Mouse (Mus musculus): ENCODE measurements at regions not wholly inside any gene's neighbourhood (a gene's known extent, or its start where the extent isn't known, plus 50 kb on each side); places are given as distances from the start of the nearest gene placed in this dataset.

DNA sequence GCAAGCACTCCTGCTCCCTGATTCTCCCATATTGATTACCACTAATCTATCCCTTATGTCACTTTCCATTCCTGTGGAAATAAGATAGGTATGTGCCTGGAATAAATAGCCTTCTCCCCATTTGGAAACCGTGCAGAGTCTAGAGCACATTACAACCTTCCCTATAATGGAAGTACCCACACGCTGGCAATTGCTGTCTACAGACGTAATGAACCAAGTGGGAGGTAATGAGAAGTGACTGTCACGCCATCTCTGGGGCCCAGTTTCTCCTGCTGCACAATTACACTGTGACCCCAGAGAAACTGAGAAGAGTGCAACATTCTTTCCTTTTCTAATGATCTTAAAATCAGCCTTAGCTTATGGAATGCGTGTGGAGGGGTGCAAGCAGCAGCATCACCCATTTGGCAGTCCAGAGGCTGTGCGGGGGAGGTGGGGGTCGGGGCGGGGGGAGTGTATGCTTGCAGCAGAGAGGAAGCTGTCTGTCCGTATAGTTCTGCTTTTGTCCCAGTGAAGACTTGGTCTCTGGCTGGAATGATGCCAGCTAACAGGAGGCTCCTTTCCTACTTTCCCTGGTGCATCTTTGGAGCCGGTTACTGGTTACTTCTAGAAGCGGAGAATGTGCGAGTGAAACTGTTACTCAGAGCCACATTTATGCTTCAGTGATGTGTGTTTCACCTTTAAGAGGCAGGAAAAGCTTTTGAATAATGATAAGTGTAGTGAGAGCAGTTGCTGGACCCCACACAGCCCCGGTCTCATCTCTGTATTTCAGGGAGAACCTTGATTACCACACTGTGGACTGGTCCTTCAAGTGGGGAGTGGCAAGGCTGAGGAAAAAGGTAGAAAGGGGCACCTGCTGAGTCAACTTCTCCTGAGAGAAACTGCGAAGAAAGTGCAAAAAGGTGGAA lies 209.3 kb upstream of the Tet2 start:
- TF ChIP-seq CTCF (IDR thresholded peaks at IDR 0.05), result no peak
- H3K4me3 ChIP-seq, result no peak overlapping the region
- intact Hi-C loops (cut with DNase I), result loop anchor here (2.0 to 10.0 kb wide), 3 partner anchors 209 to 871 kb away; partner anchors contain the start of genes Ppa2 and Tet2
- no peak for DNase-seq (ENCODE audit: extremely low spot score in 1 of 2, low spot score in 2 of 2)
- no peak overlapping the region for H3K27ac ChIP-seq

GRCm38 (mm10) chr3:133754911-133755259 lies 209.9 kb upstream of the Tet2 start:
- intact Hi-C loops (cut with DNase I), result loop anchor here (2.0 to 10.0 kb wide), 5 partner anchors 63 to 870 kb away; partner anchors contain the start of genes Ppa2 and Tet2
- Histone ChIP-seq H3K4me3 (no peak overlapping the region), H3K27ac (no peak overlapping the region)
- peak; percentile 82 to 87 for DNase-seq (ENCODE audit: extremely low spot score in 1 of 2, low spot score in 2 of 2)
- TF ChIP-seq CTCF (IDR thresholded peaks at IDR 0.05), result no peak; the same call in 1 of the 2 replicates

GRCm38 (mm10) chr3:133757756-133758420 lies 212.9 kb upstream of the Tet2 start:
- TF ChIP-seq CTCF (IDR thresholded peaks at IDR 0.05), result no peak
- peak; percentile 30 for DNase-seq (ENCODE audit: extremely low spot score in 1 of 2, low spot score in 2 of 2)
- intact Hi-C loops (cut with DNase I), result loop anchor here (5.0 to 10.0 kb wide), 4 partner anchors 66 to 867 kb away; partner anchors contain the start of gene Ppa2
- Histone ChIP-seq H3K4me3 (no peak overlapping the region), H3K27ac (no peak overlapping the region)

- no peak for TF ChIP-seq CTCF (IDR thresholded peaks at IDR 0.05)
- no peak overlapping the region for H3K27ac ChIP-seq
- H3K4me3 ChIP-seq, result no peak overlapping the region
- peak in 1 of 2 experiments; percentile 14 for DNase-seq (ENCODE audit: extremely low spot score in 1 of 2, low spot score in 2 of 2)
- intact Hi-C loops (cut with DNase I), result loop anchor here (5.0 to 10.0 kb wide), 4 partner anchors 66 to 866 kb away; partner anchors contain the start of gene Ppa2
Observed at GRCm38 (mm10) chr3:133758421-133758820, 213.5 kb upstream of the Tet2 start.

GRCm38 (mm10) chr3:133759611-133760010 lies 214.7 kb upstream of the Tet2 start:
- no peak for TF ChIP-seq CTCF (IDR thresholded peaks at IDR 0.05)
- intact Hi-C loops (cut with DNase I), result loop anchor here (5.0 to 10.0 kb wide), 4 partner anchors 67 to 865 kb away; partner anchors contain the start of gene Ppa2
- DNase-seq (ENCODE audit: extremely low spot score in 1 of 2, low spot score in 2 of 2), result no peak
- no peak overlapping the region for H3K27ac ChIP-seq
- H3K4me3 ChIP-seq, result no peak overlapping the region

GRCm38 (mm10) chr3:133760221-133760620 lies 215.3 kb upstream of the Tet2 start:
- no peak overlapping the region for H3K27ac ChIP-seq
- no peak overlapping the region for H3K4me3 ChIP-seq
- no peak for DNase-seq (ENCODE audit: extremely low spot score in 1 of 2, low spot score in 2 of 2)
- no peak for TF ChIP-seq CTCF (IDR thresholded peaks at IDR 0.05)
- intact Hi-C loops (cut with DNase I), result no loop called here

DNA sequence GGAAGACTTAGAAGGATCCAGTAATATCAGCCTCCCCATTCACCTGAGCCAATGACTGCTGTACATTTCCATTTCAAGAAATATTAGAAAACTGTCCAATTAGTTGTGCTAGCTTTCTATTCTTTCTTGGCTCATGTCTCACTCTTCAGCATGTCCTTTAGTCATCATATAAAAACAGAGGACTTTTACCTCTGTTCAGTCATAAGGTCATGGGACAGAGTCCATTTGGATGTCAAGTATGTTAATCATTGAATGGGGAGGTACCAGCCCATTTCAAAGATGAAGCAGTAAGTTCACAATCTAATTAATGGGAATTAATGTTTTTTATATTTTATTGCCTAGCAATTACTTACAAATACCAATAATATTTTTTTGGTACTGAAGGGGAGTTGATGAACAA lies 218.8 kb upstream of the Tet2 start:
- intact Hi-C loops (cut with DNase I), result no loop called here
- no peak for DNase-seq (ENCODE audit: extremely low spot score in 1 of 2, low spot score in 2 of 2)
- Histone ChIP-seq H3K4me3 (no peak overlapping the region), H3K27ac (no peak overlapping the region)
- TF ChIP-seq CTCF (IDR thresholded peaks at IDR 0.05), result no peak

GRCm38 (mm10) chr3:133773490-133773889 lies 228.6 kb upstream of the Tet2 start:
- no peak for DNase-seq (ENCODE audit: extremely low spot score in 1 of 2, low spot score in 2 of 2)
- H3K27ac ChIP-seq, result no peak overlapping the region
- intact Hi-C loops (cut with DNase I), result no loop called here
- no peak overlapping the region for H3K4me3 ChIP-seq
- TF ChIP-seq CTCF (IDR thresholded peaks at IDR 0.05), result no peak

- no peak overlapping the region for H3K27ac ChIP-seq
- intact Hi-C loops (cut with DNase I), result no loop called here
- TF ChIP-seq CTCF (IDR thresholded peaks at IDR 0.05), result no peak
Observed at GRCm38 (mm10) chr3:133774229-133774628, 229.3 kb upstream of the Tet2 start.

DNA sequence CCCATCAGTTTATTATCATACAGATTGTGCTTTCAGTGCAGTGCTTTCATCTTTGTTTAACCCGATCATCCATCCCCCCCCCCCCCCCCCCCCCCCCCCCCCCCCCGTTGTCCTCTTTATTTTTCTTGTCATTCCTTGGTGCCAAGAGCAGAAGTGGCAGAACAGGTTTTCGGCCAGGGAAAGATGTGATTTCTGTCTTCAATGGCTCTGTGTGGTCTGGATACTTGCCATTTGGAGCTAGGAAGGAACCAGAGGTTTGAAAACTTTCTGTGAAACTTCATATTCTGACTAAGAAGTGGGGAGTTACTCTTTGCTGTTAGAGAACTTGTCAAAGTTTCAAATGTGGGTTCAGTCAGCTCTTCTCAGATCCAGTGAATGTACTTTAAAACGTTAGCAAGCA lies 231.1 kb upstream of the Tet2 start:
- no peak overlapping the region for H3K27ac ChIP-seq
- intact Hi-C loops (cut with DNase I), result no loop called here
- no peak for TF ChIP-seq CTCF (IDR thresholded peaks at IDR 0.05)
- DNase-seq (ENCODE audit: extremely low spot score in 1 of 2, low spot score in 2 of 2), result no peak
- no peak overlapping the region for H3K4me3 ChIP-seq

More at GRCm38 (mm10) chr3:133774229-133774628, 229.3 kb upstream of the Tet2 start:
- no peak overlapping the region for H3K4me3 ChIP-seq
- DNase-seq (ENCODE audit: extremely low spot score in 1 of 2, low spot score in 2 of 2), result no peak

DNA sequence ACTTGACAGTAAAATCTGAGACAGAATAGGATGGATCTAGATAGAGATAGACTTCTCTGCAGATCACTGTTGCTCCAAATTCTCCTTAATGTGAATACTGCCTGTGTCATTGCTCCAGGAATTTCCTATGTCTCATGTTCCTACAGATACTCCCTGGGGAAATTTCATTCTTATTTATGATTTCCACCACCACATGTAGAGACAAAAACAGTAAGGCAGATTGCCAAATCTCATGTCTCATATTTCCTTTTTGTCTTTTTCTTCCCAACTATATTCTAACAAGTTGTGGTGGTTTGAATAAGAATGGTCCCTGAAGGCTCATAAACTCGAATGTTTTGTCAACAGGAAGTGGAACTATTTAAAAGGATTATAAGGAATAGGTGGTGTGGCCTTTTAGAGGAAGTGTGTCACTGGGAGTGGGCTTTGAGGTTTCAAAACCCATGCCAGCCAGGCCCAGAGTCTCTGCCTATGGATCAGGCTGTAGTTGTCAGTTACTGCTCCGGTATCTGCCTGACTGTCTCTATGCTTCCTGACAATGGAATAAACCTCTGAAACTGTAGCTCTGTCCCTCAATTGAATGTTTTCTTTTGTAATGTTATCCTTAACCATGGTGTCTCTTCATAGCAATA lies 234.3 kb upstream of the Tet2 start:
- H3K27ac ChIP-seq, result no peak overlapping the region
- no peak overlapping the region for H3K4me3 ChIP-seq
- TF ChIP-seq CTCF (IDR thresholded peaks at IDR 0.05), result no peak
- intact Hi-C loops (cut with DNase I), result no loop called here
- DNase-seq (ENCODE audit: extremely low spot score in 1 of 2, low spot score in 2 of 2), result no peak

- no peak for DNase-seq (ENCODE audit: extremely low spot score in 1 of 2, low spot score in 2 of 2)
- H3K27ac ChIP-seq, result no peak overlapping the region
- TF ChIP-seq CTCF (IDR thresholded peaks at IDR 0.05), result no peak
- no peak overlapping the region for H3K4me3 ChIP-seq
- intact Hi-C loops (cut with DNase I), result no loop called here
Observed at GRCm38 (mm10) chr3:133783060-133783459, 238.1 kb upstream of the Tet2 start.
